Mouse (Mus musculus) kidney, embryonic 14.5 days (tissue): Measurements from ENCODE around the gene Clock. TPM values are rescaled to one million over a fixed set of nuclear protein-coding genes. Genes with fewer than 3 reads are reported as not detected.
A peak's percentile ranks its signal among the peaks of the same experiment; 100 is the strongest.

ENCODE experiments used
- ATAC-seq: fragments of 200-750 bp; cut with Nextera tagmentation; 2 replicates; pipeline ENCODE4 v1.8.0; 2017; ENCODE audit warnings: moderate number of reproducible peaks, mild to moderate bottlenecking, moderate TSS enrichment, moderate library complexity; ENCODE audit not compliant: low FRiP score, low TSS enrichment
- H3K27ac ChIP-seq: fragments of 300-500 bp; sonication (generic); 2 replicates; pipeline ENCODE4 v1.5.1; 2014; ENCODE audit warnings: low read depth, mild to moderate bottlenecking, low read length, moderate library complexity, mixed read lengths
- H3K27me3 ChIP-seq: fragments of 300-500 bp; sonication (generic); 2 replicates; pipeline ENCODE4 v1.6.1; 2014; ENCODE audit warnings: mild to moderate bottlenecking, low read length; ENCODE audit not compliant: control insufficient read depth, insufficient read depth
- H3K36me3 ChIP-seq: fragments of 300-500 bp; sonication (generic); 2 replicates; pipeline ENCODE4 v1.6.1; 2014; ENCODE audit warnings: low read length, mixed read lengths; ENCODE audit not compliant: control insufficient read depth, insufficient read depth
- H3K4me1 ChIP-seq: fragments of 300-500 bp; sonication (generic); 2 replicates; pipeline ENCODE4 v1.6.1; 2014; ENCODE audit warnings: low read length, mixed read lengths; ENCODE audit not compliant: control insufficient read depth, insufficient read depth
- H3K4me2 ChIP-seq: fragments of 300-500 bp; sonication (generic); replicated peaks from 2 replicates; pipeline ENCODE4 v1.6.1; 2014; ENCODE audit warnings: low read depth, mild to moderate bottlenecking, low read length
- H3K4me3 ChIP-seq: fragments of 300-500 bp; sonication (generic); 2 replicates; pipeline ENCODE4 v1.5.1; 2014; ENCODE audit warnings: mild to moderate bottlenecking, low read length
- H3K9ac ChIP-seq: fragments of 300-500 bp; sonication (generic); 2 replicates; pipeline ENCODE4 v1.6.1; 2014; ENCODE audit warnings: low read depth, mild to moderate bottlenecking, low read length, moderate library complexity
- H3K9me3 ChIP-seq: fragments of 300-500 bp; sonication (generic); 2 replicates; pipeline ENCODE4 v1.6.1; 2016; ENCODE audit warnings: low read length; ENCODE audit not compliant: control insufficient read depth
- WGBS: fragments of 180-500 bp; shearing (Covaris S2); extraction: QIAGEN DNeasy Blood & Tissue Kit; methylation state at CpG from one replicate; pipeline ENCODE4 v1.1.7; 2014; 5-methylcytosine and 5-hydroxymethylcytosine counted together
- polyA plus RNA-seq: library from polyadenylated mRNA; unstranded; fragments of >200 nt; fragmentation: Nextera tagmentation; extraction: Ambion mirVana; gene quantifications from 2 replicates; pipeline ENCODE4 v1.2.1, GENCODE M21; 2014

Gene Clock
- polyA plus RNA-seq, 1 experiment from 2014 or later, result 15.5 TPM

DNA sequence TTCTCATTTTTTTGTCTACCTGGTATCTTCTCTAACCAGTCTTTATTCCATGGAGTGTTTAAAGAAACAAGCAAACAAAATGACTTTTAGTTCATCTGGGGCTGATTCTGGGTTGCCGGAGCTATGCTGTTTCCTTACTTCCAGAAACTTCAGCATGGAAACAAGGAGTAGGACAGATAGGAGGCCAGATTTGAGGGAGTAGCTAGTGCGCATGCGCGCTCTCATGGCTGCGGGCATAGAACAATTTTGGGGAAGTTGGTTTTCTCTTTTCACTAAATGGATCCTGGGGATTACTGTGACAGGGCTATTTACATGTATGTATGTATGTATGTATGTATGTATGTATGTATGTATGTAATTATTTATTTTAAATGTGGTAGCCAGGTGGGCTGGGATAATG lies 125.4 kb downstream of the Clock start:
- Histone ChIP-seq H3K9me3 (no peaks in the 10 kb centered on the region), H3K4me2 (no peak overlapping the region), H3K27me3 (no peaks in the 10 kb centered on the region), H3K36me3 (no peaks in the 10 kb centered on the region), H3K27ac (no peak overlapping the region), H3K4me3 (no peak overlapping the region), H3K9ac (no peak overlapping the region), H3K4me1 (peaks cover 4% of the 10 kb centered on the region; the same call in 1 of the 2 replicates)
- ATAC-seq, result no peak
- WGBS, result over 99% methylated on average over 5 of the region's 5 CpGs

DNA sequence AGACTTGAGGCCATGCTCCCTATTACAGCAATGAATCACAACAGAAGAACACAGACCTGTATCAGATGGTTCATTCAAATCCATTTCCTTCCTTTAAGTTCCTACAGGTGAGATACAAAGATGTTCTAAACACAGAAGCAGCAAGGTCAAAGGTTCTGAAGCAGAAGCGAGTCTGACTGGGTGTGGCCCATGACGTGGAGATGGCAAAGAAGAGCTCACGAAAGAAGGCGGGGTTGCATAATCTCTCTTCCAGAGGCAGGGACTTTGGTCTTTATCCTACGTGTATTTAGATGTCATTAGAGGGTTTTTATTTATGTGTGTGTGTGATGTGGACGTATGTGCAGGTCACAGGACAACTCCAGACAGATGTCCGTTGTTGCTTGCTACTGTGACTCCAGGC lies 126.9 kb downstream of the Clock start:
- H3K9ac ChIP-seq, result no peak overlapping the region
- ATAC-seq, result no peak

DNA sequence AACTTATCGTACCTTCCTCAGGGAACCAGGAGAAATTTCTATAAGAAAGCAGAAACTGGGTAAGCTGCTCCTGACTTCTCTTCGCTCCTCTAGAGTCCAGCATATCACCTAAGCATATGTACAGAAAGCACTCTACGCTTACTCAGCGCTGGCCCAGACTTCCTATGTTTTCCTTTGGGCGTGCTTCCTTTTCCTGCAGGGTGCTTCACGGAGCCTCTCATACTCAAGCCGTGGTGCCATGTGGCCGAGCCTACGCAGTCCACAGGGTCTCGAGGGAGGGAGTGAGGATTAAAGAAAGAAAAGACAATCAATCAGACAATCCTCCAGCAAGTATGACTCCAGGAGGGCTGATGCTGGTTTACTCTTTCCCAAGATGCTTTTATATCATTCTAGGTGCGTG lies 127.8 kb downstream of the Clock start:
- no peak for ATAC-seq
- H3K9me3 ChIP-seq, result no peaks in the 10 kb centered on the region
- WGBS, result 58% methylated on average over 11 of the region's 11 CpGs

More for the DNA sequence above, 126.9 kb downstream of the Clock start:
- Histone ChIP-seq H3K4me2 (no peak overlapping the region), H3K36me3 (no peaks in the 10 kb centered on the region), H3K4me3 (no peak overlapping the region), H3K4me1 (no peaks in the 10 kb centered on the region; the same call in 1 of the 2 replicates), H3K9me3 (no peaks in the 10 kb centered on the region), H3K27me3 (no peaks in the 10 kb centered on the region), H3K27ac (no peak overlapping the region)
- WGBS, result 79% methylated on average over 7 of the region's 7 CpGs

DNA sequence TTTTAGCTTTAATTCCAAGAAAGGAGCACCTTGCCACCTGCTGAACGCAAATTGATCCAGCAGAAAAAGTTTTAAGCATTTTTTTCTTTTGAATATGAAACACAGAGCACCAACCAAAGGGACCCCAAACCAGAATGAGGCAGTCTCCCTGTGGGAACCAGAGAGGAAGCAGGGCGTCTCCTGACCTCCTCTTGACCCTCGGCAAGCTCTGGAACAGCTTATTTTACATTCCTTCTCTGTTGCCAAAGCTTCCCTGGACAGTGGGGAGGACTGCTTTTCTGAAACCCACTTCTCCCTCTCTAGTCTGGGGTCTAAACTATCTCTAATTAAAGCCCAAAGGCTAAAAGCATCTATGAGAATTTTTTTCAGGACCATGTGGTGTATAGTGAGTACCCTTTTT lies 128.2 kb downstream of the Clock start:
- no peak overlapping the region for H3K9ac ChIP-seq
- no peak overlapping the region for H3K4me2 ChIP-seq
- no peak overlapping the region for H3K4me3 ChIP-seq
- no peaks in the 10 kb centered on the region for H3K27me3 ChIP-seq
- peak; percentile 52; the same call in 1 of the 2 replicates for ATAC-seq
- H3K4me1 ChIP-seq, result no peaks in the 10 kb centered on the region; the same call in 1 of the 2 replicates
- no peak overlapping the region for H3K27ac ChIP-seq
- 38% methylated on average over 3 of the region's 3 CpGs for WGBS
- H3K9me3 ChIP-seq, result no peaks in the 10 kb centered on the region
- H3K36me3 ChIP-seq, result no peaks in the 10 kb centered on the region

More for the DNA sequence above, 127.8 kb downstream of the Clock start:
- Histone ChIP-seq H3K9ac (no peak overlapping the region), H3K27me3 (no peaks in the 10 kb centered on the region), H3K36me3 (no peaks in the 10 kb centered on the region), H3K27ac (no peak overlapping the region), H3K4me3 (no peak overlapping the region), H3K4me1 (no peaks in the 10 kb centered on the region; the same call in 1 of the 2 replicates), H3K4me2 (no peak overlapping the region)

DNA sequence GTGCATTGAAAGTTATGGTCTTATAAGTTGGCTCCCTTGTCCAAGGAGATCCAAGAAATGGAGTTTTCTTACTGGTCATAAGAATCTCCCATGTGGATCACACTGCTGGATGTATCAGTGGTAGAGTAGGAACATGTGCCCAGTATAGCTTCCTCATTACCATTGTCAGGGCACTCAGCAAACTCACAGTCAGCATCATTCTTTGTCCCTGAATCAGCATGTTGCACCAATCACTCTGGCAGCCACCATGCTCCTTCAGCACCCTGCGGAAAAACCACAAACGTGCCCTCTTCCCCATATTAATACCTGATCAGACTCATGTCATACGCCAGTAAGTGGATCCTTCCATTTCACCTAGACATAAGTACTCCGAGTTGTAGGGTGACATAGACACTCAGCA lies 129.5 kb downstream of the Clock start:
- H3K36me3 ChIP-seq, result no peaks in the 10 kb centered on the region
- H3K9ac ChIP-seq, result no peak overlapping the region
- no peak overlapping the region for H3K27ac ChIP-seq
- WGBS, result 89% methylated on average over 4 of the region's 4 CpGs
- H3K4me1 ChIP-seq, result no peaks in the 10 kb centered on the region; the same call in 1 of the 2 replicates
- no peaks in the 10 kb centered on the region for H3K27me3 ChIP-seq
- H3K4me3 ChIP-seq, result no peak overlapping the region
- no peaks in the 10 kb centered on the region for H3K9me3 ChIP-seq
- no peak overlapping the region for H3K4me2 ChIP-seq
- no peak for ATAC-seq

DNA sequence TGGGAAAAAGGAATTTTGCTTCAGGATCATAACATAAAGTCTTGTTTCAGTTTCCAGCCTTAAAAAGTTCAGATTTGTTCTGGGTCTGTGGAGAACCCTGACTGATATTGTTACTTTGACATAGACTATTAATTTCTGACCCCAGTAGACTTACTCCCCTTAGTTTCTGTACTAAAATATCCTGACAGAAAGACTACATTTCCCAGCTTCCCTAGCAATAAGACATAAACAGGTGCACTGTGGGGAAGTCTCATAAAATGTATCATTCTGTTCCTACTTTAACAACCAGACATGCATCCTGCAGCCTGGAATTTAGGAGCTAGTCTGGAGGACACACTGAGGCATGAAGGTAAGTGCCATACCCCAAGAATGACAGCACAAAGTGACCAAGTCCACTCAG lies 133.6 kb downstream of the Clock start:
- H3K27ac ChIP-seq, result no peak overlapping the region
- ATAC-seq, result no peak
- H3K9ac ChIP-seq, result no peak overlapping the region
- H3K4me3 ChIP-seq, result no peak overlapping the region
- H3K36me3 ChIP-seq, result no peaks in the 10 kb centered on the region
- H3K4me2 ChIP-seq, result no peak overlapping the region
- H3K9me3 ChIP-seq, result peaks cover 4% of the 10 kb centered on the region; the same call in 1 of the 2 replicates
- H3K27me3 ChIP-seq, result no peaks in the 10 kb centered on the region
- no peaks in the 10 kb centered on the region for H3K4me1 ChIP-seq

DNA sequence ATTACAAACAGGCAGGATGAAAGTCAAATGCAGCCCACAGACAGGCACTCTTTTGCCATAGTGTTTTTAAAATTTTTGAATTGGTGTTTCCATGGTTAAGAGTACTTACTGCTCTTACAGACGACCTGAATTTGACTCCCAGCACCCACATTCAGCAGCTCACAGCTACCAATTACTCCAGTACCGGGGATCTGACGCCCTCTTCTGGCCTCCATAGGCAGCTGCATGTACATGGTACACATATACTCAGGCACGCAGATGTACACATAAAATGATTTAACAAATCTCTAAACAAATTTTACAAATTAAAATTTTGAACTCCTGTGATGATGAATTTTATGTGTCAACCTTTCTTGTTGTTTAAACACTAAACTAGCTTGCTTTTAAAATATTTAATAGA lies 134.1 kb downstream of the Clock start:
- ATAC-seq, result no peak
- Histone ChIP-seq H3K4me2 (no peak overlapping the region), H3K9ac (no peak overlapping the region), H3K27ac (no peak overlapping the region), H3K27me3 (no peaks in the 10 kb centered on the region), H3K4me3 (no peak overlapping the region), H3K9me3 (peaks cover 4% of the 10 kb centered on the region; the same call in 1 of the 2 replicates), H3K36me3 (no peaks in the 10 kb centered on the region), H3K4me1 (no peaks in the 10 kb centered on the region)
- WGBS, result 78% methylated on average over 4 of the region's 4 CpGs

DNA sequence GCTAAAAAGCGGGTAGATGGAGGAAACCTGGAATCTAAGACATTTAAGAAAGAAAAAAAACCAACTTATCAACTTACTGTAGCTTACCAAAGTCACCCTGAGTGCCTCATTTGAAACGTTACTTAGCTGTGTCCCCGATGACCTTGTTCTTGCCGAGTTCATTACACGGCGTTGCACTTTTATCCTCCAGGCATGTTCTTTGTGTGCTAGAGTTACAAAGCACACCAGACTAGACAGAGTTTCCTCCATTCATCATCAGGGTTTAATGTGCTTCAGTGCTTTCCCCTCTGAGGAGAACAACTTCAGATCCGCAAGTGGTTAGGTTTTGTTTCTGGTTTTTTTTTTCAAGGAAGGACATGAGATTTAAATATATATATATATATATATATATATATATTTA lies 139.8 kb downstream of the Clock start:
- H3K4me3 ChIP-seq, result no peak overlapping the region
- ATAC-seq, result peak; percentile 70

DNA sequence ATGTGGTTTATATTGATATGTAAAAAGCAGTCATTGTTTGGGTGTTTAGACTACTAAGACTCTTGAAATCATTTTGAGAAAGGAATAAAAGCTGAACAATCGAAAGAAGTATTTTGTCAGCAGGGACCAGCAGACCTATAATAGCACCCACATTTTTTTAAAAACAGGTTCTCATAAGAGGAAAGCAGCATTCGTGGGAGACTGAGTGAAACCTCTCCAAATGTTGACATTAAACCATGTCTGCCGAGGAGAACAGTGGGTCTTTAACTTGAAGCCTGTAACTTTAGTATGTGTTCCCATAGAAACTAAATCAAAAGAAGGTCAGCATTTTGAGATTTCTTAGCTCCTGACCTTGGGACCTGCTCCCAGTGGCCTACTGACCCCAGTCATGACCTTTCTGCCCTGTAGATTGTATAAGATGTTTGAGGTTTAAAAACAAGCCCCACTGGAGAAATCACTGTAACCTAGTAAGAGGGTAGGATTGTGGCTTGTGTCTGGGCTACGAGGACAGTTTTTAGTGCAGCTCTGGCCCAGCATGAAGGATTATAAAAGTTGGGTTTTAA lies 140.7 kb downstream of the Clock start:
- WGBS, result 48% methylated on average over 4 of the region's 4 CpGs
- Histone ChIP-seq H3K4me2 (no peak overlapping the region), H3K27ac (no peak overlapping the region)

More for the DNA sequence above, 139.8 kb downstream of the Clock start:
- Histone ChIP-seq H3K36me3 (no peaks in the 10 kb centered on the region), H3K27ac (no peak overlapping the region), H3K9ac (no peak overlapping the region), H3K4me2 (no peak overlapping the region), H3K27me3 (no peaks in the 10 kb centered on the region), H3K9me3 (peaks cover 4% of the 10 kb centered on the region; the same call in 1 of the 2 replicates), H3K4me1 (no peaks in the 10 kb centered on the region)
- WGBS, result 18% methylated on average over 7 of the region's 7 CpGs

More for the DNA sequence above, 140.7 kb downstream of the Clock start:
- H3K9me3 ChIP-seq, result peaks cover 4% of the 10 kb centered on the region; the same call in 1 of the 2 replicates
- ATAC-seq, result no peak
- no peaks in the 10 kb centered on the region for H3K27me3 ChIP-seq
- no peaks in the 10 kb centered on the region for H3K4me1 ChIP-seq
- no peaks in the 10 kb centered on the region for H3K36me3 ChIP-seq
- H3K9ac ChIP-seq, result no peak overlapping the region
- no peak overlapping the region for H3K4me3 ChIP-seq
